Mouse (Mus musculus) urinary bladder, postnatal 10 days (tissue): ENCODE data around the gene Mtcl1.

ENCODE experiments used
- DNase-seq: peaks from one replicate; pipeline ENCODE4 v3.0.0; 2022; ENCODE audit warnings: low spot score

The Mtcl1 gene

DNA sequence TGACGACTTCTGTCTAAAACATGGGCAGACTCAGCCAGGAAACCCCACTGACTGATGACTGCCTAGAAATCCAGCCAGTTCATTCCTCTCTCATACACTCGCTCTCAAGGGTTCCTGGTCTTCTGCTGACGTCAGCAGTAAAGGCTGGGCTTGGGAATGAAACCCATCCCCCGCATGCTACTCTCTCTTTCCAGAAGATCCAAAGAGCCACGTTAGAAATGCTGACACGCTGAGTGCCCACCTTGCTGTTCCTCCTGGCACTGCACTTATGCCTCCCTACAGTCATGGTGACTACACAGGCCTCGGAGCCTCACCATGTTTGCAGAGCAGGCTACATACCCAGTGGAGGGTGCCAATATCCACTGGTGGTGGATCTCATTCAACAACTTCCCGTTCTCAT, 41.7 kb downstream of the Mtcl1 start:
- DNase-seq, result no peak

DNA sequence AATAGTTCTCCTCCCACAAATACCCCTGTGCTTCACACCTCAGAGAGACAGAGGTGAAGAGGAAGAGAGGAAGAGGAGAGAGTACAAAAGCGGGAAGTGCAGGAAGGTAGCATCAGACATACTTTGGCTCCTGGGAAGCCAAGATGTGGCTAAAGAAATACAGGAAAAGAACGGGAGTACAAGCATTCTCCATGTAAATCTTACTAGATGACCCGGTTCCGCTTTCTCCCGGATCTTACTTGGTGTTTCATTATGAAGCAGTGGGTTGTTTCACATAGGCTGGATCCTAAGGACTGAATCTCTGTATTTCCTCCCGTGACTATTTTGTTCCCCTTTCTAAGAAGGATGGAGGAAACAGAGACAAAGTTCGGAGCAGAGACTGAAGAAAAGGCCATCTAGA, 43.9 kb downstream of the Mtcl1 start:
- DNase-seq, result no peak

DNA sequence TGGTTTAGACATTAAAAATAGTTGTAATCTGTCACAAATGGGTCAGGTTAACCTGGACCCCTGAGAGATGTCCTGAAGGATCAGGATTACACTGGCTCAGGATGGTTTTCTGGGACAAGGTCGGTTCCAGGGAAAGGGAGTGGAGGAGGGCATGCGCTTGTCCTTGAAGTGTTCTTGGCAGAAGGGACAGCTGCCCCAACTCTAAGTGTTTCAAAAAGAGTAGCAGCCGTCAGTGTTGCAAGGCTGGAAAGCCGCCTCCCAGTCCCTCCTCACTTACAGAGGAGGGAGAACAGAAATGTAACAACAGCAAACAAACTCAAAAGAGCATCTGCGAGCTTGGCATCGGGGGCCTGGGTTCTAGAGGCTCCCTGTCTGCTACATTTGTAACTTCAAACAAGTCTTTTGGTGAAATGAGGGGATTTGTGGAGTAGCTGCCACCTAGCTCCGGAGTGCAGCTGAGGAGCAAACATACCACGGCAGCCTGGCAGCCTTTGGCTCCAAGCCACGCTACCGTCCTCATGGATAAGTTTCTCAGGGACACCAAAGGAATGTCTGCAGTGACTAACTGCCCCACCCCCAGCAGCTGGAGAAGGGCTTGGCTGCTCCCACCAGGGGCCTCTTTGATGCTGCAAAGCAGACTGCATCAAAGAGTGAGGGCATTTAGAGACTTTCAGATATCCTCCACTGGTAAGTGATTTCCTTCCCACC, 44.5 kb downstream of the Mtcl1 start:
- no peak for DNase-seq

DNA sequence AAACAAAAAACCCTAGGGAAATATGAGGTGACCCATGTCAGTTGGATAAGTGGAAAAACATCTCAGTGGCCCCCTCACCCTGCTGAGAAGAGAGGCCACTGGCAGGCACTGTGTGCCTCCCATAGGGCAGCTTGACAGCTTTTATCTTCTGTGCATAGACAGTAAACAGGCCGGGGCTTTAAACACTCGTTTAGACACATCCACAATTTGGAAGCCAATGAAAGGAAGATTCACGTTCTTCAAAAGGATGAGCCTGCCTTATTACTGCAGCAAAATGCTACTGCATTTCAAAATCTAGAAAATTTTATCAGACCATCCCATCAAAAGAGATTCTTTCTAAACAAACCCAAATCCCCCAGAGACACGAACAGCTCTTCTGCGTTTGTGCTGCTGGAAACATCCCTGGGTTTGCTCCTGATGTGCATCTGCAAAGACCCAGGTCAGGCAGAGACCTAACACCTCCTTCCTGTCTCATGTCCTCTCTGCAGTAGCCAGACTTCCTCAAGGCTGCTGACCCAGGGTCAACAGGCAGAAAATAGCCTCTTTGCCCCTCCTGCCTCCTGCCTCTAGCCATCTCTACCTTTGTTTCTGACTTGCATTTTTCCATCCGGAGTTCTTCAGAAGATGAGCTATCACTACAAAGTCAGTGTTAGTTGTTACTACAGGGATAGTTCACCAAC, 46.6 kb downstream of the Mtcl1 start:
- no peak for DNase-seq

DNA sequence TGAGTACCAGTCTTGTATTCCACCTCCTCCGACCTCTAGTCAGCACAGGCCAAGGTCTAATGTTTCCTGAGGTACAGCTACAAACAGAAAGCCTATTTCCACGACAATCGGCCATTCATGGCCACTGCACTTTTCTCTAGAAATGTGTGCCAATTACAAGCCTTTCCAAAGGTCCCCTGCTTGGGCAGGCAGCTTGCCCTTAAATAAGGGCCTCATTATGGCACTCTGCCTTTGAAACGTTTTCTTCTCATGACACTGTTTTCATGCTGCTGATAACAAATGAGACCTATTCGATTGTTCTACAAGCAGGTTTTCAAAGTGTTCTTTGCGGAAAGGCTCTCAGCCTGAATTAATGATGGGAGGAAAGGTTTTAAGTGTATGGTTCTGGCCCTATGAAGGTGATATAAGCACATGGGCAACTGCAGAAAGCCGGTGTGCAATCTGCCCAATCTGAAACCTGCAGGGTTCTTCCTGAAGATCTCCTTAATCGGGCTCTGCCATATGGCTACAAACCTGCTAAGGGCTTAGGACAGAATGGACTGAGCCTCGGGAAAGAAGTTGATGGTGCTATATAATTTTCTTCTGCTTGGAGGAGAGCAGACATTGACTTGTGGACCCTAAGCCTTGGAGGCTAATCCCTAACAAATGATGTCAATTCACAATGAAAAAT, 47.8 kb downstream of the Mtcl1 start:
- no peak for DNase-seq

DNA sequence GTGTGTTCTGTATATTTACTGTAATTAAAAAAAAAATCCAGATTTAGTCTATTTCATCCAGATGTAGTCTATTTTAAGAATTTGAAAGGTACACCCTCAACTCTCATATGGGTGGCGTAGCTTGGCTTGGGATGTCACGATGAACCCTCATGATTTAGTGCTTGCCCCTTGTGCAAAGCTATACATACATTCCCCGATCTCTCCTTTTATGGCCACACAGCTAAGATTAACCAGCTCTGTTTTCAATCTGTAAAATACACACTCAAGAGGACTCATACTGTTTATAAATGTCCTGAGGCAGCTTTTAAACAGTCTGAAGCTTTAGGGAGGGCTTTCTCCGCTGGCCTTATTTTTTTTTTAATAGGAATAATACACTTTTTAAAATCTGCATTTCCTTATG, 49.8 kb downstream of the Mtcl1 start:
- no peak for DNase-seq

DNA sequence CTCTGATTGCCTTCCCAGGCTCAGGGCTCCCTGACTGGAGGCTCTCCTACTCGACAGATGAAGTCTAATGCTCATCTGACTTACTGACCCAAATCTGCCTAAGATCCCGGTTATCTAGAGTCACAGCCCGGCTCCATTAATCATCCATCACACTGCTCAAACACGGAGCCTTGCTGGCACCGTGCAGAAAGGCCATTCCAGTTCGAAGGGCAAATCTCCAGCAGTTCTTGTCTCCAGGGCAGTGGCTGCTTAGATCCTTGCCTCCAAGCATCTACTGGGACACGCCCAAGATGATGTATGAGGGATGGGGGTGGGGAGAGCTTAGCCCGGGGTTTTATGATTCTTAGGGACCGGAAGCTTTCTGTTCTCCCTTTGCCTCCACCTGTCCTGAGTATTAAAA, 55.0 kb downstream of the Mtcl1 start:
- no peak for DNase-seq

DNA sequence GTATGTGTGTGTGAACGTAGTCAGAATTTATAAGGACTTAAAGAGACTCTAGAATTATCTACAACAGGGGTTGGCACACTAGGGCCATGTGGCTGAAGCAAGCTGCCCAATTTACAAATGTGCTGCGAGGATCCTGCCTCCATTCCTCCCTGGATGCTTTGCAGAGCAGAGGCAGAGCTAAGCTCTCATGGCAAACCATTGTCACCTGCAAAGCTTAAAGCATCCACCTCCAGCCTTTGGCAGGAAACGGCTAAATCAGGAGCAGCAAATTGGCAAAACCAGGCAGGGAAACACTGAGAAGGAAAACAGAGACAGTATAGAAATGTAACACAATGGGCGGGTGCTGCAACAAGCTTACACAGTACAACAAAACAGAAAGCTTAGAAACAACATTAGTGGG, 61.2 kb downstream of the Mtcl1 start:
- no peak for DNase-seq

DNA sequence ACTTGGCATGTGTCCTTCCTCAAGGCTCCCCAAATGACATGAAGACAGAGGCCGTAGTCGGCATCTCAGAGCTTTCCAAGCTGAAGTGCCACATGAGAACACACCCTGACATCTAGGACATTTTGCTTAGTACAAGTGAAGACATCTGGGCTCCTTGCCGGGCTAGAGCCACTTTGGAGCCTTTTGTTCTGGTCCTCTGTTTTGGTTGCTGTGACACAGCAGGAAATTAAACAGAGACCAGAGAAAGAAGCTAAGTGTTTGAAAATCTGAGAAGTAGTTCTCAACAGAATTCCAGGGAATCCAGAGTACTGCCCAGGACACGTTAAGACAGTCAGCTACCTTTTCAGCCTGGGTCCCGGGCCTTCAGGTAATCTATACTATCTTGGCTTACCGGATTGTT, 68.2 kb downstream of the Mtcl1 start:
- DNase-seq, result no peak

DNA sequence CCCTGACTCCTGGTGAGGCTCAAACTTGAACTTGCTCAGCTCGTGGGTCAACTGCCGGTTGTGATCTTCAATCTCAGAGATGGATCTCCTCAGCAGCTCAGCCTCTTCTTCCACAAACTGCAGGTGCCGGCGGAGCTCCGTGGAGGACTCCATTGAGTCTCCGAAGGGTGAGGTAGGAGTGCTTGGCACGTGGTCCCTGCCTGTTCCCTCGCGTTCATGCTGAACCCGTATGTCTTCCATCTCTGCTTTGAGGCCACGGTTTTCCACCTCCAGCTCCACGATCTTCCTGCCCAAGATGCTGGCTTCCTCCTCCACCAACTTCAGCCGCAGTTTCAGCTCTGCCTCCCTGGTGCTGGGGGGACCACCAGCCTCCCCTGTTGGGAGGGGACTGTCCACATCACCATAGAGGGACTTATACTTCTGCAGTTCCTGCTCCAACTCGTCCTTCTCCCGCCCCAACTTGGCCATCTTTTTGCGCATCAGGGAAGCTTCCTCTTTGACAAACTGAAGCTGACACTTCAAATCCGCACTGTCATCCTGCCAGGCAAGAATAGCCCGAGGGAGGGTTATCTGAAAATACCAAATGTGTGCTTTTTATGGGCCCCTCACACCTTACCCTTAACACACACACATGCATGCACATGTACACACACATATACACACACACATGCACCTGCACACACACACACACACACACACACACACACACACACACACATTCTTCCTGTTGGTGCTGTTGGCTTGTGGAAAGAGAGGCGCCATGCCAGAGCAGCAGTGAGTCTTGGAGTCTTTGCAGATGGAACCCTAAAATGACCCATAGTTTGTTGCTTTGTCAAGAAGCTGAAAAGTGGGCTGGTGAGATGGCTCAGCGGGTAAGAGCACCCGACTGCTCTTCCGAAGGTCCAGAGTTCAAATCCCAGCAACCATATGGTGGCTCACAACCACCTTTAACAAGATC, 69.4 kb downstream of the Mtcl1 start:
- DNase-seq, result no peak

DNA sequence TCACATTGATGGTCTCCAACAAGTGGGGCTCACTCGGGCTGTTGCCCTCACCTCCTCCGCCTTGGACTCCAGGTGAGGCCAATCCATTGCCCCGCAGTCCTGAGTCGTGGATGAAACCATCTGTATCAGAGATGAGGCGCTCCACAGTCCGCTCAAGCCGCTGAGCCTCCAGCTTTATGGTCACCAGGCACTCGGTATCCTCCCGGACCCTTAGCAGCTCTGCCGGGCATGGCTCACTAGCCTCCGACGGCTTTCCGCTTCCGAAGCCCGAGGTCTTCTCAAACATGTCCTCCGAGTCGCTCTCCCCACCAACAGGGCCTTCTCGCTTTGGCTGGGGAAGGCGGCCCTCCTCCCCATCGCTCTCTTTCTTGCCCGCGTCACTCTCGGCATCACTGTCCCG, 70.2 kb downstream of the Mtcl1 start:
- DNase-seq, result no peak

DNA sequence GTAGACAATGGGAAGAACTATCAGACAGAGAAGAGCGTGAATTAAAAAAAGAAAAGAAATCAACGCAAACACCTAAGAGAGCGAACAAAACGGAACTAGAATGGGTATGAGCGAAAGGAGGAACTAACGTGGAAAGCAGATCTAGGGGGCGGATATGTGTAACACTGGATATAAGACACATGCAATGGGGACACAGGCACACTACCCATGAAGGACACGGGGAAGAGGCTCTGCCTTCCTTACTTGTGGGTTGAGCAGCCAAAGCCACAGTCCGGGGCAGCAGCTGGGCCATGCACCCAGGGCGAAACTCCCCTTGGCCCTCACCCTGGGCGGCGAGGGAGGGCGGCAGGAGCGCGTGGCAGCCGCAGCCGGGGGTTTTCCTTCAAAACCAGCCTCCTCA, 71.4 kb downstream of the Mtcl1 start:
- DNase-seq, result no peak

DNA sequence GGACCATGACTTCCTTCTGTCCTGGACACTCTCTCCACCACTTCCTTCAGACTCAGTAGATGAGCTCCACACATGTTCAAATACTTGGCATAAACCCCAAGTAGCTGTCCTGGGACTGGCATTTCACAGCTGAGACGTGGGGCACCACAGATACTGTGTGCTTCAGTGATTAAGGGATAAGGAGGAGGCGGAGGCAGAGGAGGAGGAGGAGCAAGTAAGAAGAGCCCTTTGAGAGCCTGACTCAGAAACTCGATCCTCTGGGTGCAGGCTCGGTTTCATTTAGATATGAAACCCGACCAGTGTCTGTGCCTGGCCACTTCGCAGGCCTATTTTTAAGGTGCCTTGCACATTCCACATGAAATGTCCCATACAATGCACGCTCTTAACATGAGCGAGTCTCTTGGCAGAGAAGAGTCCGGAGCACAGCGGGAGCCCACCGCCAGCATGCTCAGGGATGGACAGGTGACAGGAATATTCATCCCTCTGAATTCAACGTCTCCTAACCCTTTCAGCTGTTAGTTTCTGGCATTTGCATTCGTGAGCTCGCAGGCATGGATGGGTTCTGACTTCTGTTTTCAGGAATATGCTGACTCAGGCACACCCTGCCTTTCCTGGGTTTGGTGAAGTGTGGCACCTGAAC, 74.8 kb downstream of the Mtcl1 start:
- no peak for DNase-seq

DNA sequence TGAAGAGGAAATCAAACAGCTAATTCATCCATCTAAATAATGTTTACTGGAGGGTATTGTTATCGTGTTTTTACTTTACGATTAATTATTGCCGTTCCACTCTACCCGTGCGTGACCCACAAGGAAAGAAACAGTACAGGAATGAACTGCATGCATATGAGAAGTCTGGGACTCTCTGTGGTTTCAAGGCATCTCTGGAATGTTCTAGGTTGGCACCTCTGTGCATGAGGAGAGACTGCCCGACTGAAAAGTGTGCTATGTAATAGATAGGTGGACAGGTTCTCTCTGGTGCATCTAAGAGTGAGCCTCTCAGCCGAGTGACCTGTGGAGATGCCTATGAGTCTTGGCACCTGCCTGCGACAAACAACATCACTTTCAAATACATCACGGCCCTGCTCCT, 78.7 kb downstream of the Mtcl1 start:
- no peak for DNase-seq

DNA sequence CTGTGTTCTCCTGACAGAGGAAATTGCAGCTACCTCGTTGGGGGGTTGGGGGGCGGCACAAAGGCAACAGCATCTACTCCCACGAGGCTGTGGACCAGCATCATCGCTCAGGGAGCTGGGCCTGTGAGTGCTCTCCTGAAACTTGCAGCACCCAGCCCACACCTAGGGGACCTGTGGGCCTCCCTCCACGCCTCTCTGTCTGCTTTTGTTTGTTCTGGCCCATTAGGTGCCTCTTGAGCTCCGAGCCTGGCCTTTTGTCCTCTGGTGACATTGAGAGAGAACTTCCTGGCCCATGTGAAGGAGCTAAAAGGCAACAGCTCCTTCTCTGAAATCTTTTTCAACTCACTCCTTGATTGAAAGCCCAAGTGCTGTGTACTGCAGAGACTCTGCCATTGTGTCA, 79.8 kb downstream of the Mtcl1 start:
- no peak for DNase-seq

DNA sequence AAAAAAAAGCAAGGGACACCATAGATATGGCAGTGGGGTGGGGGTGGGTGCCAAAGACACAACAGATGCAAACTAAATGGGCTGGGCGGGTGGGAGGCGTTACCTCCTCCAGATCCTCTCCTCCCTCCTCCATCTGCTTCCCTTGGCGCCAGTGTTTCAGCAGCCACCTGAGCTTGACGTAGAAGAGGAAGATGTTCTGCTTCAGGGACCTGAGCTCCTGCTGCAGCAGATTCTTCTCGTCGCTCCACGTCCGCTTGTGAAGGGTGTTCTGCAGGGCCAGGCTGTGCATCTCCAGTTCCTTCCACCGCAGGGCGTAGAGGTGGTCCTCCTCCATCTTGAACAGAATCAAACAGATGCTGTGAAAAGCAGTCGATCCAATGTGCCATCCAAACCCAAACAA, 81.4 kb downstream of the Mtcl1 start:
- no peak for DNase-seq

DNA sequence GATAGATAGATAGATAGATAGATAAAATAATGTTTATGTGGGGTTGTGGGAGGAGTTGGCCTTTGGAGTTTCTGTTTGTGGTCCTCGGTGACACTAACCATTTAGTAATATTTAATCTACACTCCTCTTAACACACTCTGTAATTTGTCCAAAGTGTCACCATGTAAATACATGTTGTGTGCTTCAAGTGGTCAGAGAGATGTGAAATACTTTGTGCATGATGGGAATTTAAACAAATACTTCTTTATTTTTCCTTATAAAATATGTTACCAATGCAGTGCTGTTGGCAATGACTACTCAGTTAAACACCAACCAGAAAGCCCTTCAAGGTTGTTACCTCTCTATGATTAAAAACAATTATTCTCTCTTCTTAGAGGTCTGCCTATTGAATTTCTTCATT, 83.9 kb downstream of the Mtcl1 start:
- no peak for DNase-seq

DNA sequence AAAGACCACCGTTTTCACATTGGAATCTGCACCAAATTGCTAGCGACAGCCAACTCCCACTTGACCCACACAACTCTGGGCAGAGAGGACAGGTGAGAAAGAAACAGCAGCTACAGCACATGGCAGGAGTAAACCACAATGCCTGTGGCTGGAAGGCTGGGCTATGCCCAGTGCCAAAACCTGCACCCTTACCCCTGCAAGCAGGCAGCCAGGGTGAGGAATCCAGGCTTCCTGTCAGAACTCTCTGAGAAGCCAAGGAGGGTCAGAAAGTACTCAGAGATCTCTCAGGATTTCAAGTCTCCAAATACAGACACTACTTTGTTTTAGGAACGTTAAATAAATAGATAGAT, 84.3 kb downstream of the Mtcl1 start:
- DNase-seq, result no peak

DNA sequence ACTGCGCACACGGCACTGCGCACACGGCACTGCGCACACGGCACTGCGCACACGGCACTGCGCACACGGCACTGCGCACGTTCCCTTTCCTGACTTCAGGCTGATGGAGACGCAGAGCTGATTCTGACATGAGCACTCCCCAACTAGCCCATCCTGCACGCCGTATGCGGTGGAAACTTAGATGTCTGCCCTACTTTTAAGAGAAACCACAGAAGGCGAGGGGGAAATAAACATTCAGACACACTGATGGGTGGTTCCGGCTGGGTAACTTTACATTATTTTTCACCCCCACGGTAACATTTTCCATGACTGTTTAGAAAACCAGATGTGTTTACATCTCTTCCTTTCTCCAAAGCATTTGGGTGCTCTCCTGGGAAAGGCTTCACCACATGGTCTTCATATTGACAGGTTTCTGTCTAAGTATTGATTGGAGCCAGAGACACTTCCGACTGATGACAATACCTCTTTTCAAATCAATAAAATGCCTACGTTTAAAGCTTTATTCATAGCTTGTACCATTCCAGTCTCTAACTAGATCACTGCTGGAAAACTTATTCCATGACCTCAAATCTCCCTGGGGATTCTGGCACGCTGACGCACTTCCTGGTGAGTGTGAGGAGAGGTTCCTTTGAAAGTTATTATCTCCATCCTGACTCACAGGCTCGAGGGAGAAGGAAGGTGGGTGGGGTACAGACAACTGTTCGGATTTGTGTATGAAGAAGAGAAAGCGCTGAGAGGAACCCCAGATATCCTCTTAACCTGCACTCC, 84.8 kb downstream of the Mtcl1 start:
- no peak for DNase-seq

DNA sequence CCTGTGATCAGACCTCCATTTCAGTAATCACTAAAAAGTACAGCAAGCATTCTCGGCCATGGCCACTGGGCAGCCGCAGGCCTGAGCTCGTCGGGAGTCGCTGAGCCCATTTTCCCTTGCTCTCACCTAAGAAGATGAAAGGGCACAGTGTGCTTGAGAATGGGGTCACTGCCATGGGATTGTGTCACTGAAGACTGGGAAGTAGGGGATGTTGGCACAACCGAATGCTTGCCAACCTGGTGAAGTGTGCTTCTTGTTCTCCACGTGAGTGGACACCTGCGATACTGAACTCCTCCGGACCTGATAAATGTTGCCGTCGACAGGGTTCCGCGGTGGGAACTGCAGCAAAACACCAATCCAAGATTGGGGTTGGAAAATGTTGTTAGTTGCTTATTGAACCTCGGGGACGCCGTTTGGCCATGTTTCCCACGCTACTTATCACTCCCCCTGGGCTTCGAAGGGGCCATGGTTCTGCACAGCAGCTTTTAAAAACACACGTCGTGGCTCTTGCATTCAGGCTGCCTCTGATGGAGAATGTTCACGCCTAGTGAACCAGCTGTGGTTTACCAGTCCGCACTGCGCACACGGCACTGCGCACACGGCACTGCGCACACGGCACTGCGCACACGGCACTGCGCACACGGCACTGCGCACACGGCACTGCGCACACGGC, 85.6 kb downstream of the Mtcl1 start:
- DNase-seq, result no peak
